Mouse (Mus musculus): ENCODE results near the gene Tmem132d.

GRCm38 (mm10) chr5:128191710-128192109 lies 241.2 kb downstream of the Tmem132d start:
- TF ChIP-seq POLR2A (IDR thresholded peaks at IDR 0.05; ENCODE audit: borderline replicate concordance, low read depth, low read length) (no peak), CTCF (IDR thresholded peaks at IDR 0.05; ENCODE audit: low read depth, low read length) (no peak)

All from bone marrow macrophage, adult 2 months (primary cell).